Mouse (Mus musculus): ENCODE results near the gene Man1b1.

GRCm38 (mm10) chr2:25369996-25370395, 37.9 kb downstream of the Man1b1 start:
- TF ChIP-seq CTCF (IDR thresholded peaks at IDR 0.05; ENCODE audit: low read depth) (no peak), EP300 (IDR thresholded peaks at IDR 0.05; ENCODE audit: low read depth) (no peak)
